Mouse (Mus musculus) hindbrain, embryonic 11.5 days (tissue): ENCODE data around the gene Adora2b. TPM values are rescaled to one million over a fixed set of nuclear protein-coding genes. Genes with fewer than 3 reads are reported as not detected.
"Not testable (repeated sequence)": the region's sequence is repeated elsewhere in the genome, so short reads cannot be mapped to it uniquely, and the experiment has no call there.

Source experiments
- ATAC-seq: fragments of 200-750 bp; cut with Nextera tagmentation; 2 replicates; pipeline ENCODE4 v1.8.0; 2017; ENCODE audit warnings: mild to moderate bottlenecking, moderate TSS enrichment, moderate library complexity; ENCODE audit not compliant: low FRiP score
- DNase-seq: peaks from one replicate; pipeline ENCODE4 v3.0.0-alpha.2; 2015; ENCODE audit warnings: low spot score
- H3K27ac ChIP-seq: fragments of 300-500 bp; sonication (generic); 2 replicates; pipeline ENCODE4 v1.5.1; 2014; ENCODE audit warnings: mild to moderate bottlenecking, low read depth, low read length
- H3K27me3 ChIP-seq: fragments of 300-500 bp; sonication (generic); 2 replicates; pipeline ENCODE4 v1.6.1; 2014; ENCODE audit warnings: mild to moderate bottlenecking, low read length, moderate library complexity, mixed read lengths; ENCODE audit not compliant: control insufficient read depth, insufficient read depth
- H3K36me3 ChIP-seq: fragments of 300-500 bp; sonication (generic); 2 replicates; pipeline ENCODE4 v1.6.1; 2014; ENCODE audit warnings: mild to moderate bottlenecking, low read length, moderate library complexity, mixed read lengths; ENCODE audit not compliant: control insufficient read depth, insufficient read depth
- H3K4me1 ChIP-seq: fragments of 300-500 bp; sonication (generic); replicated peaks from 2 replicates; pipeline ENCODE4 v1.6.1; 2014; ENCODE audit warnings: low read length, mixed read lengths; ENCODE audit not compliant: control insufficient read depth, insufficient read depth
- H3K4me2 ChIP-seq: fragments of 300-500 bp; sonication (generic); replicated peaks from 2 replicates; pipeline ENCODE4 v1.6.1; 2014; ENCODE audit warnings: mild to moderate bottlenecking, low read depth, low read length
- H3K4me3 ChIP-seq: fragments of 300-500 bp; sonication (generic); 2 replicates; pipeline ENCODE4 v1.5.1; 2014; ENCODE audit warnings: low read depth, low read length
- H3K9ac ChIP-seq: fragments of 300-500 bp; sonication (generic); 2 replicates; pipeline ENCODE4 v1.6.1; 2014; ENCODE audit warnings: low read depth, low read length
- H3K9me3 ChIP-seq: fragments of 300-500 bp; sonication (generic); 2 replicates; pipeline ENCODE4 v1.6.1; 2016; ENCODE audit warnings: low read length; ENCODE audit not compliant: control insufficient read depth
- WGBS: fragments of 180-500 bp; shearing (Covaris S2); extraction: QIAGEN DNeasy Blood & Tissue Kit; methylation state at CpG from one replicate; pipeline ENCODE4 v1.1.7; 2014; 5-methylcytosine and 5-hydroxymethylcytosine counted together
- polyA plus RNA-seq: library from polyadenylated mRNA; unstranded; fragments of >200 nt; fragmentation: Nextera tagmentation; extraction: Ambion mirVana; gene quantifications from 2 replicates; pipeline ENCODE4 v1.2.1, GENCODE M21; 2014

The Adora2b gene
- polyA plus RNA-seq, 1 experiment from 2014 or later: 4.5 TPM

GRCm38 (mm10) chr11:62268381-62268780 is 19.6 kb downstream of the Adora2b start:
- no peak overlapping the region for H3K4me3 ChIP-seq
- H3K27ac ChIP-seq: no peak overlapping the region
- H3K27me3 ChIP-seq: no peaks in the 10 kb centered on the region
- WGBS: 82% methylated on average over 8 of the region's 8 CpGs
- DNase-seq (no peak), ATAC-seq (no peak)
- no peak overlapping the region for H3K4me2 ChIP-seq
- no peaks in the 10 kb centered on the region for H3K9me3 ChIP-seq
- no peaks in the 10 kb centered on the region for H3K36me3 ChIP-seq
- peaks cover 7% of the 10 kb centered on the region; the same call in 1 of the 2 replicates for H3K4me1 ChIP-seq
- H3K9ac ChIP-seq: no peak overlapping the region

- ATAC-seq (no peak), DNase-seq (no peak)
- no peaks in the 10 kb centered on the region for H3K36me3 ChIP-seq
- WGBS: 79% methylated on average over 12 of the region's 12 CpGs
- H3K4me3 ChIP-seq: no peak overlapping the region
- H3K27ac ChIP-seq: no peak overlapping the region
- H3K9me3 ChIP-seq: no peaks in the 10 kb centered on the region
- H3K9ac ChIP-seq: no peak overlapping the region
- no peak overlapping the region for H3K4me2 ChIP-seq
- peaks cover 7% of the 10 kb centered on the region; the same call in 1 of the 2 replicates for H3K4me1 ChIP-seq
- H3K27me3 ChIP-seq: no peaks in the 10 kb centered on the region
Measured at GRCm38 (mm10) chr11:62269097-62269496, 20.3 kb downstream of the Adora2b start.

DNA sequence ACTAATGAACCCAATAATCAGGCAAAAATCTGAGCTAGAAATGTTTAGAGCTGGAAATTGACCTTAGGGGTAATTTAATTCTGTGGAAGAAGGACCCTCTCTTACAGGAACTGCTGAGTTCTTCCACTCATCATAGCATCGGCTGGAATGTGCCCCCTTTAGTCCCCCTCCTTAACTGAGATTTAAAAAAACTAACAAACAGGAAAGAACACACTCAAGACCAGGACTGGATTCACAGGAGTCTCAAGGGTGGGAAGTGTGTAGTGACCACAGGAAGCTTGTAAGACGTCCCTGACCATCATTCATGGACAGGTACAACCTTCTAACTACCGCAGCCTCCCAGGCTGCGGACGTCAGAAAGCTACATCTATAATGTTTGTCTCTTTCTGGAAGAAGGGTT is 22.1 kb downstream of the Adora2b start:
- no peak for DNase-seq
- ATAC-seq: no peak

DNA sequence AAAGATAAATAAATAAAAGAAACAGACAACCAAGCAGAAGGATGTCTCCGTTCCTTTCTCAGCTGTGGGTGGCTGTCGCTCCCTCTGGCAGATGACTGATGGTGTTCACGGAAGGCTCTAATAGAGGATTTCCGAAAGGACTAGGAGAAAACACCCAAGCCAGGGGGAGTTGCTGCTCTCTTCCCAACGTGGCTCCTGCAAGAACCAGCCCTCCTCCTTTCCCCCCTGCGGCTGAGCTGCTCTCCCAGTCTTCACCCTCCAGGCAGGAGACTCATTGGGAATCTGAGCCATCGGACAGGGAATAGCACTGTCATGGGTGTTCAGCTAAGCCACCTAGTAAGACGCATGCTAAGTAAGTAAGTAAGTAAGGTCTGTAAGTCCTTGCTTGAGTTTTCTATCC is 28.3 kb downstream of the Adora2b start:
- no peak overlapping the region for H3K27ac ChIP-seq
- H3K4me1 ChIP-seq: no peaks in the 10 kb centered on the region; the same call in 1 of the 2 replicates
- no peak overlapping the region for H3K4me3 ChIP-seq
- ATAC-seq: no peak
- H3K4me2 ChIP-seq: no peak overlapping the region
- H3K9me3 ChIP-seq: no peaks in the 10 kb centered on the region
- H3K9ac ChIP-seq: no peak overlapping the region
- WGBS: 56% methylated on average over 8 of the region's 8 CpGs
- no peak for DNase-seq
- no peaks in the 10 kb centered on the region for H3K36me3 ChIP-seq
- no peaks in the 10 kb centered on the region for H3K27me3 ChIP-seq

More for the DNA sequence above, 22.1 kb downstream of the Adora2b start:
- WGBS: 69% methylated on average over 5 of the region's 5 CpGs
- Histone ChIP-seq H3K9ac (no peak overlapping the region), H3K27me3 (no peaks in the 10 kb centered on the region), H3K9me3 (no peaks in the 10 kb centered on the region), H3K4me3 (no peak overlapping the region), H3K4me1 (peaks cover 4% of the 10 kb centered on the region; the same call in 1 of the 2 replicates), H3K27ac (no peak overlapping the region), H3K4me2 (no peak overlapping the region), H3K36me3 (no peaks in the 10 kb centered on the region)

DNA sequence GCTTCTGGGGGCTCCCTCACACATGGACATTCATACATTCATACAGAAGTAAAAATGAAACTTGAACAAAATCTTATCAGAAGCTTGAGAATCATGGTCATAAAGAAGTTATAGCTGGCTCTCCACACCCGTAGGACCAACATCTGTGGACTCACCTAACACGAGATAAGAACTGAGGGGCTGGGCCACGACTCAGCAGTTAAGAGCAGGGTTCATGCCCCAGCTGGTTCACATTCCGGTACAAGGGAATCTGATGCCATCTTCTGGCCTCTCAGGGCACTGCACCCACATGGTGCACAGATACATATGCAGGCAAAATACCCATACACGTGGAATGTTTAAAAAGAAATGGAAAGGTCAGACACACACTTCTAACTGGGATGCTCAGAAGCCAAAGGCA is 29.2 kb downstream of the Adora2b start:
- WGBS: 29% methylated on average over 5 of the region's 5 CpGs
- Histone ChIP-seq H3K4me2 (no peak overlapping the region), H3K4me3 (no peak overlapping the region), H3K27ac (no peak overlapping the region), H3K9ac (no peak overlapping the region), H3K36me3 (no peaks in the 10 kb centered on the region), H3K27me3 (no peaks in the 10 kb centered on the region), H3K4me1 (no peaks in the 10 kb centered on the region; the same call in 1 of the 2 replicates), H3K9me3 (no peaks in the 10 kb centered on the region)
- DNase-seq (peak; percentile 82), ATAC-seq (no peak)

DNA sequence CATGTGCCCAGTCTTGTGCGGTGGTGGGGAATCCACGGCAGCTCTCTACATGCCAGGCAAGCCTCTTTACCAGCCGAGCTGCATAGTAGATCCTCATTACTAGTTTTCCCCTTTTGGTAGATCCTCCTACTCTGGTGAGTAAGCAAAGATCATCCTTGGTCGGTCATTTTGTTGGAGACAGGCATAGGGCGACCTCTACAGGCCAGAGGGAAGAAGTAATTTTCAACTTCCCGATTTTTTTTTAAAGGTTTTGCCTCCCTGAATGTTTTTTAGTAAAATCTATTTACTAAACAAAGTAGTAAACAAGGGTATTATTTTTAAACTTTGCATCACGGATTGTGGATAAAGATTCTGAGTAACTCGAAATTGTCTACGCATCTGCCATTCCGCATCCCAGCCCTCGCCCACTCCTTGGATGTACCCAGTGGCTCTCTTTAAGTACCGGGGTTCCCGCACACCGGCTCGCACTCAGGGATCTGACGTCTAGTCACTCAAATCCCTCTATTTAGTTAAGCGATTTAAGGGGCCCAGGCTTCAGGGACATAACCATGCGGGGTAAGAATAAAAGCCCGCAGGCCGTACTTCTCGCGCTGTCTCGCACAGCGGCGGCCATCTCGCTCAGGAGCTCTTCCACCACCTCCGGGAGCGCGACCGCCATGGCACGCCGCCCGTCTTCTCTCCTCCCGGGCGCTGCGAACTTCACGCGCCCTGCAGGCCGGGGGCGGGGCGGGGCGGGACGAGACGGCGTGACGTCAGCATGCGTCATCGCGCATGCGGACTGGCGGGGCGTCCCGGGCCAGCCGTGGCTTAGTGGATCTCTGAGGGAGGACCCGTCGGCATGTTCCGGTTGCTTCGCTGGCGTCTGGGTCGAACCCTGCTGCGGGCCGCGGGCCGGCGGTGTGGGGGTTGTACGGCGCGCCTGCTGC is 32.2 kb downstream of the Adora2b start, which contains the start of the genes Zswim7 and Ttc19:
Gene Zswim7, minus strand, starts transcription at position 701 of the 926 bp plus-strand sequence.
Gene Ttc19, plus strand, starts transcription at position 799 of the 926 bp plus-strand sequence.
- no peaks in the 10 kb centered on the region; the same call in 1 of the 2 replicates for H3K4me1 ChIP-seq
- H3K9ac ChIP-seq: peak within 1 kb of the TSS; percentile 89
- DNase-seq (peak; percentile 96), ATAC-seq (peak; percentile 95)
- under 1% methylated on average over 46 of the region's 68 CpGs for WGBS
- H3K36me3 ChIP-seq: no peaks in the 10 kb centered on the region
- H3K4me3 ChIP-seq: peak within 1 kb of the TSS; percentile 77
- H3K4me2 ChIP-seq: peak within 1 kb of the TSS; percentile 72
- H3K9me3 ChIP-seq: no peaks in the 10 kb centered on the region
- H3K27me3 ChIP-seq: no peaks in the 10 kb centered on the region
- peak within 1 kb of the TSS; percentile 77 for H3K27ac ChIP-seq

DNA sequence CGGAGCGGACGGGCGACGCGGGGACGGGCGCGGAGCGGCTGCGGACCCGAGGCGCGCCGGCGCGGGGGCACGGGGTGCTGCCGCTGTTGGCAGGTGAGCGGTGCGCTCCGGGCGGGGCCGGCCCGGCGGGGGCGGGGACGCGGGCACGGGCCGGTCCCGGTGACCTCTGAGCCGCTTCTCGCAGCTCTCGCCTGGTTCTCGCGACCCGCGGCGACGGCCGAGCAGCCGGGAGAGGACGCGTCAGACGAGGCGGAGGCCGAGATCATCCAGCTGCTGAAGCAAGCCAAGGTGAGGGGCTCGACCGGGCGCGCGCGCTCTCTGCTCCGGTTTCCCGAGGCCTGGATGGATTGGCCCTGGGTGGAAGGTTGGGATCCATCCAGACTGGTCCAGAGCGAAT is 32.8 kb downstream of the Adora2b start:
- ATAC-seq (peak; percentile 78), DNase-seq (no peak)
- 2% methylated on average over 45 of the region's 57 CpGs for WGBS

DNA sequence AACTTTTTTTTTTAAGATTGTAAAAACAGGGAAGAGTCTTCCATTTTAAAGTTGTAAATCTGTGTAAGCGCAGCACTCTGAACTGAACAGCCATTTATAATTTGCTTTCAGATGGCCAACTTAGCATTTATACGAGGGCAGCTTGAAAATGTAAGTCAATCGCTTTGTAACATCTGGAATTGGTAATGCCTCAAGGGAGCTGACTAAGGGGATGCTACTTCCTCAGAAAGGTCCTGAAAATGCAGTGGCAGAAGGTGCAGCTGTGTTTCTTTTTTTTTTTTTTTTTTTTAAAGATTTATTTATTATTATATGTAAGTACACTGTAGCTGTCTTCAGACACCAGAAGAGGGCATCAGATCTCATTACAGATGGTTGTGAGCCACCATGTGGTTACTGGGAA is 35.2 kb downstream of the Adora2b start:
- not testable (repeated sequence) for H3K4me1 ChIP-seq, H3K4me2 ChIP-seq, H3K9me3 ChIP-seq, H3K4me3 ChIP-seq, ATAC-seq, H3K36me3 ChIP-seq, DNase-seq, H3K9ac ChIP-seq, H3K27ac ChIP-seq, H3K27me3 ChIP-seq
- WGBS: 89% methylated on average over 3 of the region's 3 CpGs

More for the DNA sequence above, 32.8 kb downstream of the Adora2b start:
- H3K27me3 ChIP-seq: no peaks in the 10 kb centered on the region
- H3K9me3 ChIP-seq: no peaks in the 10 kb centered on the region
- H3K4me1 ChIP-seq: no peaks in the 10 kb centered on the region; the same call in 1 of the 2 replicates
- H3K4me3 ChIP-seq: peak overlapping the region; percentile 77
- peak overlapping the region; percentile 72 for H3K4me2 ChIP-seq
- peak overlapping the region; percentile 77 for H3K27ac ChIP-seq
- H3K9ac ChIP-seq: peak overlapping the region; percentile 89
- H3K36me3 ChIP-seq: no peaks in the 10 kb centered on the region
